Mouse (Mus musculus) right cerebral cortex, postnatal 14 days (tissue): ENCODE results near the gene Strn4.

Experiments used
- DNase-seq: peaks from one replicate; pipeline ENCODE4 v3.0.0; 2022

Strn4 gene

DNA sequence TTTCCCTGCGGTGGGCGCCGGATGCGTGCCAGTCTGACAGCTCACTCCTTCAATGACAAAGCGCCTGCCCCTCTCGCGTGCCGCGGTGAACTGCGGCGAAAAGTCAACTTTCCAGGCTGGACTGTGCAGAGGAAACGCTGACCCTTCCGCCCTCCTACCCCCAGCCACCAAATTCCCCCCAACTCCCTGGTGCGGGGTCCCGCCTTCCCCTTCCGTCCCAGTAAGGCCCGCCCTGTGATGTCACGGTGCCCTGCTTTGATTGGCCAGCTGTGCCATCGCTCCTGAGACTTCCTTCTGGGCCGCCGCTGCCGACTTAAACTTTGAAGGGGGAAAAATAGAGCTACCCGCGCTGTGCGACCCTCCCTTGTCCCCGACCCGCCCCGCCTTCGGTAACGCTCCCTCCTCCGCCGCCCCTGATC, 27.0 kb downstream of the Strn4 start, which contains the start of gene Prkd2:
Gene Prkd2, plus strand, starts transcription at position 258 of the 419 bp plus-strand sequence.
- DNase-seq, result peak; percentile 87

DNA sequence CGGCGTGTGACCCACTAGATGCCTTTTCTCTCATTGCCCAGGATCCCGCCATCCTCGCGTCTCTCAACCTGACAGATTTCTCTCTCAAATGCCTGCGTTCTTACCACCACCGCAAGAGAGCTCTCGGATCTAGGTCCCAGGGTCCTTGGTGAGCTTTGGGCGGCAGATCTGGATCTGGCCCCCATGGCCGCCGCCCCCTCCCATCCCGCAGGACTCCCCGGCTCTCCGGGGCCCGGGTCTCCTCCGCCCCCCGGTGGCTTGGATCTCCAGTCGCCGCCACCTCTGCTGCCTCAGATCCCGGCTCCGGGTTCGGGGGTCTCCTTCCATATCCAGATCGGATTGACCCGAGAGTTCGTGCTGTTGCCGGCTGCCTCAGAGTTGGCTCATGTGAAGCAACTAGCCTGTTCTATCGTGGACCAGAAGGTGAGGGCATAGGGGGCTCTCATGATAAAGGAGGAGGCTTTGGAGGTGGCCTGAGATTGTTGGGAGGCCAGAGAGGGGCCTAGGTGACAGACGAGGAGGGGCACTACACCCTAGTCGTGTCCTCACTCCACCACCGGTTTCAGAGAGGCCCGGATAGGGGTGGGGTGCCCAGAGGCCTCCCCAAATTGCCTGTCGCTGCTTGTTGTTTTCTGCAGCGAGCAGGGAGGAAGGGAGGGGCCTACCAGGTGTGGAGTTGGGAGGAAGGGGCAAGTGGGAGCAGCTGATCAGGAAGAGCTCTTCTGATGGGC, 27.9 kb downstream of the Strn4 start:
- no peak for DNase-seq

DNA sequence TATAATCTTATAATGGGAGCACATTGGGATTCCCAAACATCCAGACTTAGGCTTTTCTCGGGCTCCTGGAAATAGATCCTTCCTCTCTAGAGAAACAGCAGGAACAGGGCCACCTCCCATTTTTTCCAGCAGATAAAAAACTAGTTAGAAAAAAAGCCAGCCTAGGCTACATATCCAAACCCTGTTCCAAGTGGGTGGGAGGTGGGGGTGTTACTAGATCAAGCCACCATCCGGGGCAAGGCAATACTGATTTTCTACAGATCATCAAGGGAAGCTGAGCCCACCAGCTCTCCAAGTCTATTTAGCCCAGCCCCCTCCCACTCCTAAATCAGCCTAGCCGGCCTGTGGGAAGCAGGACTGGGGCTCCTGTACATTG, 29.0 kb downstream of the Strn4 start:
- no peak for DNase-seq

DNA sequence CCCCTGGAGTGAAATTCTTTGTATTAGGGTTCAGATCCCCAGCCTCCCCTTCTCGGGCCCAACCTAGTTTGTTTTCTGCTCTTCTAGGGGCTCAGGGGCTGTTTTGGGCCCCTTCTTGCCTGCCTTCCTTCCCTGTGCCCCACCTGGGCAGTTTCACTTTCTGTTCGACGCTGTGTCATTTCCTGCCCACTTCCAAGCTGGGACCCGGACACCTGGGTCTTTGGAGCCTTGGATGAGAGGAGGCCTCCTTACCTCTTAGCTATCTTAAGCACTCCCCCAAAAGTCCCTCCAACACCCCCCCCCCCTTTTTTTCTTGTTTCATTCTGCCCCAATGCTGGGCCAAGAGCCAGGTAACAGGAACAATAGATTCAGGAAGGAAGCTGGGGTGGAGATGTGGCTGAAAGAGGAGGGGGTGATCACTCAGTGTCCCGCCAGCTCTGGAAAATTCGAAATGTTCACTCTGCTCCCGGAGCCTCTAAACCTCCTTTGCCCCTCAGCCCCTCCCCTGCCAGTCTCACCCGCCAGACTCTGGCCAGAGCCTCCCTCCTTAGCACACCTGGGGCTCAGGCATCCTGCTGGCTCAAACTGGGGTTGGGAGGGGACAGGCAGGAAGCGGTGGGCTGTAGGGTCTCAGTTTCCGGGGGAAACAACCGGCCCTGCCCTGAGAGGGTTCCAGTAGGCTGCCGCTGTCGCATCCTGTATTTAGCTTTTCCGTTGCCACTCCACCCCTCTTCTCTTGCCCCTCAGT, 29.6 kb downstream of the Strn4 start:
- no peak for DNase-seq

DNA sequence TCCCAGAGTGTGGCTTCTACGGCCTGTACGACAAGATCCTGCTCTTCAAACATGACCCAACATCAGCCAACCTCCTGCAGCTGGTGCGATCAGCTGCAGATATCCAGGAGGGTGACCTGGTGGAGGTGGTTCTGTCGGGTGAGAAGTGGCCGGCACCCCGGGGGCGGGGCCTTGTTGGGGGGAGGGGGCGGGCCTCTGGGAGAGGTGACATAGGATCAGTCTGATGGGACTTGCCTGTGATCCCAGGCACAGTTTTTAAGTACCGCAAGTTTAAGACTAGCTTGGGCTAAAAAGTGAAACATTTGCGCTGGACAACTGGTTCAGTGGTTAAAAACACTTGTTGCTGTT, 30.1 kb downstream of the Strn4 start:
- no peak for DNase-seq

DNA sequence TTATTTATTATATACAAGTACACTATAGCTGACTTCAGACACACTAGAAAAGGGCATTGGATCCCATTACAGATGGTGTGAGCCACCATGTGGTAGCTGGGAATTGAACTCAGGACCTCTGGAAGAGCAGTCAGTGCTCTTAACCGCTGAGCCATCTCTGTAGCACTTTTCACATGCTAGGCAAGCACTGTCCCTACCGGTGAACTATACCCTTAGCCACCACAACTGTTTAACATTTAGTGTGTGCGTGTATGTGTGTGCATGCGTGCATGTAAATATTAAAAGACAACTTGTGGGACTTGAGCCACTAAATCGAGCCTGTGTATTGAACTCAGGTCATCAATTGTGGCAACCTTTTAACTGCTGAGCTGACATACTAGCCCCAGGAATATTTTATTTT, 31.1 kb downstream of the Strn4 start:
- DNase-seq, result no peak

DNA sequence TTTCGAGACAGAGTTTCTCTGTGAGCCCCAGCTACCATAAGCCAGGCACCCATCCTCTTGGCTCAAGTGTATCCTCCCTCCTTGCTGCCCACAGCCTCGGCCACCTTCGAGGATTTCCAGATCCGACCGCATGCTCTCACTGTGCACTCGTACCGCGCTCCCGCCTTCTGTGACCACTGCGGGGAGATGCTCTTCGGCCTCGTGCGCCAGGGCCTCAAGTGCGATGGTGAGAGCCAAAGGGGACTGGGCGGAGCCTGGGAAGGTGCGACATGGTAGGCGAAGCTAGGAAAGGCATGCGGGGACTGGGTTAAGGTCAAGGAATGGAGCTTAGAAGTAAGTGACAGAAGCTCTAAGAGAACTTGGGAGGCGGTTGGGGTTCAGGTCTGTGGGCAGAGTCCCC, 31.8 kb downstream of the Strn4 start:
- DNase-seq, result no peak

DNA sequence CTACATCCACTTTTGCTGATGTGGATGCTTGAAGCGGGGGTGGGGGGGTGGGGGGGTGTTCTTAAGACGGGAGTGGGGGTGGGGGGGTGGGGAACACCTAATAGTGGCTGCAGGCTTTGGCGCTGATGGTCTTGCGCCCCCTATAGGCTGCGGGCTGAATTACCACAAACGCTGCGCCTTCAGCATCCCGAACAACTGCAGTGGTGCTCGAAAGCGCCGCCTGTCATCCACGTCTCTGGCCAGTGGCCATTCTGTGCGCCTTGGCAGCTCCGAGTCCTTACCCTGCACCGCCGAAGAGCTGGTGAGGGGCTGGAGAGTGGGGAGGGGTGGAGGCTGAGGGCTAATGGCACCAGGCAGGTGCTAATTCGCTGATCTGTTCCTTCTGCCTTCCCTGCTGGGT, 32.9 kb downstream of the Strn4 start:
- DNase-seq, result peak; percentile 70

DNA sequence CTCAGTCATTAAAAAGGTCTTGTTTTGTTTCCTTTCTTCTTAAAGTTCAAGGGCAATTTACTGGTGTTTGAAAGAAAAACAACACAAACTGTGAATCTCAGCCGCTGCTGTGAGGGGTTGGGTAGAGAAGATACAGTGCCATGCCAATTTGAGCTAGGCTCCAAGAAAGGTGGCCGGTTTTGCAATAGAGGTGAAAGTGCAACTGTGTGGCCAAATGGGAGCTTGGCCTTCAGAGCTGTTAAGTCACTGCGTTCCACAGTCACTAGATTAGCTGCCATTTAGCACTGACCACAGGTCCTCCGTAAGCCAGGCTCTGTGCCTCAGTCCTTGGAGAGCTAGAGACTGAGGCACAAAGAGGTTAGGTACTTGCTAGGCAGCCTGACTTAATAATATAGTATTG, 35.9 kb downstream of the Strn4 start:
- DNase-seq, result no peak

DNA sequence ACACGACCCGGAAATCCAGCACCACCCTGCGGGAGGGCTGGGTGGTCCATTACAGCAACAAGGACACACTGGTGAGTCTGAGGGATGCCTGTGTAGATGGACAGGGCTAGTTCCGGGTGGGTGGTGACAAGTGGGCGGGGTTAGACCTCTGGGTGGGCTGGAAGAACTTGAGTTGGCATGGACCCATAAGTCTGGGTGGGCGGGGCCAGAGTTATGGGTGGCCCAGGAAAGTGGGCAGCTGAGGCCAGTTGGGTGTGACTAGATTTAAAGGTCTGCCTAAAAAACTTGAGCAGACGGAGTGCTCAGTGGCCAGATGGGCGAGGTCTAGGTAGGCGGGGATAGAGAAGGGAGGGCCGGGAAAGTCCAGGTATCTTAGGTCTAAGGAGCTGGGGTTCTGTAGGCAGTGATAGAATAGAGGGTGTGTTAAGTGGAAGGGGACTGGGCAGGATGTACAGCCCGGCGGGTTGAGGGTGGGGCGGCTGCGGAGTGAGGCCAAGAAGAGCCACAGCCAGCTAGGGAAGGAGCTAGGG, 37.7 kb downstream of the Strn4 start:
- no peak for DNase-seq

DNA sequence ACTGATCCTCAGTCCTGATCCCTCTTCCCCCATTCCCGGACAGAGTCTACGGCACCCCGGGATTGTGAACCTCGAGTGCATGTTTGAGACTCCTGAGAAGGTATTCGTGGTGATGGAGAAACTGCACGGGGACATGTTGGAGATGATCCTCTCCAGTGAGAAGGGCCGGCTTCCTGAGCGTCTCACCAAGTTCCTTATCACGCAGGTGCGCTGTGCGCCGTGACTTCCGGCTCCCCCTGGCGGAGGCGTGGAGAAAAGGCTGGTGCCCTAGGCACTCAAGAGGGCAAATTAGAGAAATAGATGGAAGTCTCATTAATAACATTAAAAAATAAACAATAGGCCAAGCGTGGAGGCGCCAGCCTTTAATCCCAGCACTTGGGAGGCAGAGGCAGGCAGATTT, 42.6 kb downstream of the Strn4 start:
- DNase-seq, result no peak

DNA sequence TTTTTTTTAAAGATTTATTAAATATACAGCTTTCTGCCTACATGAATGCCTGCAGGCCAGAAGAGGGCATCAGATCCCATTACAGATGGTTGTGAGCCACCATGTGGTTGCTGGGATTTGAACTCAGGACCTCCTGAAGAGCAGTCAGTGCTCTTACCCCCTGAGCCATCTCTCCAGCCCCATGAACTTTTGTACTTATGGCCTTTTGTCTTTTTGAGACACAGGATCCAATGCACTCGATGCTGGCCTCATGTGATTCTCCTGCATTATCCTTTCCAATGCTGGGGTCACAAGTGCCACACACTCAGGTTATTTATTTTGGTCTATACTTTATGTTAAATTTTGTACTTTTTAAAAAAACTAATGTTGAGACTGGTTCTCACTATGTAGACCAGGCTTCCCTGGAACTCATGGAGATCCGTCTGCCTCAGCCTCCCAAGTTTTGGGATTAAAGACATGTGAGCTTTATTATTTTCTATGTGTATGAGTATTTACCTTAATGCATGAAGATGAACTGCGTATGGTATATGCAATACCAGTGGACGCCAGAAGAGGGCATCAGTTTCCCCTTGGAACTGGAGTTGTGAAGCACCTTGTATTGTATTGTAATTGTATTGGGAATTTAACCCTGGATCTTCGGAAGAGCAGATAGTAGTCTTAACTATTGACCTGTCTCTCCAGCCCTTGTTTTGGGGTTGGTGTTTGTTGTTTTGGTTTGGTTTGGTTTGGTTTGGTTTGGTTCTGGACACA, 44.4 kb downstream of the Strn4 start:
- peak; percentile 64 for DNase-seq

DNA sequence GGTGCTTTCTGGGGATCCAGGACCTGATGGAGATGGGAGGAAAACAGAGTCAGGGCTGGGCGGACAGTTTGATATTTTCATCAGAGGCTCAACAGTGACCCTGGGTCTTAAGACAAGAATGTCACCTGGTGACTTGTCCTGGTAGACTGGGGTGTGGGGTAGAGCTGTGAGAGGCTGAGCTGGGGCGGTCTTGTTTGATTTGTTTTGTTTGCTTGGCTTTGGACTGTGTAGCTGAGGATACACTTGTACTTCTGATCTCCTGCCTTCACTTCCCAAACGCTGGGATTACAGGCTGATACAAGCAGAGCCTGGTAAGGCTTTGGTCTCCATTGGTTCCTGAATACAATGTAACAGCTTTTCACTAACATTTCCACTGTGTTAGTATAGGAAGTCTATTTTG, 51.8 kb downstream of the Strn4 start:
- DNase-seq, result no peak

DNA sequence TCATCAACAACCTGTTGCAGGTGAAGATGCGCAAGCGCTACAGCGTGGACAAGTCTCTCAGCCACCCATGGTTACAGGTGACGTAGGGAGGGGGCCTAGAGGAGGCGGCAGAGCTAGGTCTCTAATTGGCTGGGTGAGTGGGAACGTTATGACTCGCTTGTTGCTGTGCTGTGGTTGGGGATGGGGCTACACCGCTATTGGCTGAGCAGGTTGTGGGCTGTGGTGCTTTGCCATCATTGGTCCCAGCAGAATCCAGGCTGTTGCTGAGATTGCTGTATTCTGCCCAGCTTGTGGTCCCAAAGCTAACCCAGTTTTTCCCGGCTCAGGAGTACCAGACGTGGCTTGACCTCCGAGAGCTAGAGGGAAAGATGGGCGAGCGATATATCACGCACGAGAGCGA, 53.8 kb downstream of the Strn4 start:
- peak; percentile 82 for DNase-seq

DNA sequence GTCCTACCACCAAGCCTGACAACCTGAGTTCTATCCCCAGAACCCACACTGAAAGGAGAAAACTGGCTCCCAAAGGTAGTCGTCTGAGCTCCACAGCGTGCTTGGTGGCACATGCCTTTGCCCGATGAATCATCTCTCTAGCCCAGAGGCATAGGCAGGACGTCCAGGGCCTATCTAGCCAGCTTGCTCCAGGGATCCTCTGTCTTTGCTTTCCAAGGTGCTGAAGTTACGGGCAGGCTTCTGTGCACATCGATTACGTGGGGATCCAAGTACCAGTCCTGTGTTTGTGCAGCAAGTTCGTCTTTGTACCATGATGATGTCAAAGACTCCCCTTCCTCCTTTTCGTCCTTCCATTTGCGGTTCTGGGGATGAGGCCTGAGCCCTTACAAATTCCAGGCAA, 55.9 kb downstream of the Strn4 start:
- DNase-seq, result no peak

DNA sequence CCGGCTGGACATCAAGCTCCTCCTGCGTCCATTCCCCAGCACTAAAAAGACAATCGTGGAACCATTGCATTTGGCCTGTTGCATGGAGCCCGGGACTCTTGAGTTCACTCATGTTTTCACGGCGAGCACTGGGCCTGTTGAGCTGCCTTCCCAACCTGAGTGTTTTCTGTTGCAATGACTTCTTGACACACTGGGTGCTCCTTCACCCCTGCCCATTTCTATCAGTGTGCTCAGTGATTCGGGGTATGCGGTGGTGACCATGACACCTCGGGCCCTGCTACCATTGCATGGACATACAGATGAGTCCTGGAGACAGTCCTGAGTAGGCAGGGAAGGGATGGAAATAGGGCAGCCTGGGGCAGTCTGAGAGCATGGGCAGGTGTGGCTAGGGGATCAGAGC, 56.8 kb downstream of the Strn4 start:
- DNase-seq, result no peak

DNA sequence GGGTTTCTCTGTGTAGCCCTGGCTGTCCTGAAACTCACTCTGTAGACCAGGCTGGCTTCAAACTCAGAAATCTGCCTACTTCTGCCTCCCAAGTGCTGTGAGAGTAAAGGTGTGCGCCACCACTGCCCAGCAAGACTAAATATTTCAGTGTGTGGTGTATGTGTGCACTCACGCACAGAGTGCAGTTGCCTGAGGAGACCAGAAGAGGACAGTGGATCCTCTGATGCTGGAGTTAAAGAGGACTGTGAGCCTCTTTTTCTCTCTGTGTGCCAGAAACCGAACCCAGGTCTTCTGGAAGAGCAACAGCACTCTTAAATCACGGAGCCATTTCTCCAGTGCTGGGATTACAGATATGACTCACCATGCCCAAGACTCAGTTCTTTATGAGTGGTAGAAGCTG, 57.7 kb downstream of the Strn4 start:
- DNase-seq, result no peak

DNA sequence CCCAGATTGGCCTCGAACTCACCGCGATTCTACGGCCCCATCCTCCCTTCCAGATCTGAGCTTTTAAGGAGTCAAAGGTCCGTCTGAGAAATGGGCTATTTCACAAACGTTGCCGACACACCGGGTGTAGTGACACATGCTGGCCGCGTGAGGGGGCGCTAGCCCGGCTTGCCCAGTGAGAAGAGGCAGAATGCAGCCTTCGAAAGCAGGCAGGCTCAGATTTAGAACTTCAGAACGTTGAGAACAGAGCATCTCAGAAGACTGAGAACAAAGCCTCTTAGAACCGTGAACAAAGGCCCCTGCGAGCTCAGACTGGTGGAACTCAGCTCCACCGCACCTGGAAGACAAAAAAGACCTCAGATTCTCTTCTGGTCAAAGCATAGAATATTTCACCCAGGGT, 58.5 kb downstream of the Strn4 start:
- peak; percentile 72 for DNase-seq

DNA sequence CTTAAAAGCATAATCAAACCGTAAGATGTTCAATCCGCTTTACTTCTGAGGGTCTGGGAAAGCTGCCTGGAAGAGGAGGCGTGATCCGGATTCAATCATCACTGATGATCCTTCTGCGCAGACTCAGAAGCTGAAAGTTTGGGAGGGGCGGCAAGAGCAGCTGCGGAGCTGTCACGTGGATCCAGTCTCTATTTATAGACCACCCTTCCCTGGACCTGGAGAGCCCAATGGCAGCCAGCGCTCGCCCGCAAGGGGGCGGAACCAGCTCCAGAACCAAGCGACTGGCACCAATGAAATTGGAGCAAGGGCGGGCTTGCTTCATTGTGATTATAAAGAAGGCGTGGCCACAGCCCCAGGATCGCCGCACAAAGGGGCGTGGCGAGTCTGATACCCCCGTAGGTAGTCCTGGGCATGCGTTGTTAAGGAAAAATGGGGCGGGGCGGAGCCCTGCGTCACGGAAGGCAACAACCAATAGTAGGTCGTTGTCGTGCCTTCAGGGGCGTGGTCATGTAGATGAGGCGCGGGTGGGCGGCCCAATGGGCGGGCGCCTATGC, 59.1 kb downstream of the Strn4 start:
- peak; percentile 99 for DNase-seq

DNA sequence AGATGAGACGGTGACA, 59.4 kb downstream of the Strn4 start, which contains the start of gene Dact3:
Gene Dact3, plus strand, starts transcription at position 8 of the 16 bp plus-strand sequence.
- DNase-seq, result no peak

DNA sequence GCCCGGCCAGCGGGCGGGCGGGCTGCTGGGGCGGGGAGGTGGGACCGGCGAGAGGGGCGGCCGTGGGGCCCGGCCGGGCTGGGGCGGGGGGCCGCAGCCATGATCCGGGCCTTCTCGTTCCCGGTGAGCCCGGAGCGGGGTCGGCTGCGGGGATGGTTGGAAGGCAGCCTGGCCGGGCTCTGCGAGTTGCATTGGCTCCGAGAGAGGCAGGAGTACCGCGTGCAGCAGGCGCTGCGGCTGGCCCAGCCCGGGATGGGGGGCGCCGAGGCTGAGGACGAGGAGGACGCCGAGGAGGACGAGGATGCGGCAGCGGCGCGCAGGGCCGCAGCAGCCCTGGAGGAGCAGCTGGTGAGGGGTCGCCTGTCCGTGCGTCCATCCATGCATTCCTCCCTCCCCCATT, 59.6 kb downstream of the Strn4 start:
- DNase-seq, result no peak

DNA sequence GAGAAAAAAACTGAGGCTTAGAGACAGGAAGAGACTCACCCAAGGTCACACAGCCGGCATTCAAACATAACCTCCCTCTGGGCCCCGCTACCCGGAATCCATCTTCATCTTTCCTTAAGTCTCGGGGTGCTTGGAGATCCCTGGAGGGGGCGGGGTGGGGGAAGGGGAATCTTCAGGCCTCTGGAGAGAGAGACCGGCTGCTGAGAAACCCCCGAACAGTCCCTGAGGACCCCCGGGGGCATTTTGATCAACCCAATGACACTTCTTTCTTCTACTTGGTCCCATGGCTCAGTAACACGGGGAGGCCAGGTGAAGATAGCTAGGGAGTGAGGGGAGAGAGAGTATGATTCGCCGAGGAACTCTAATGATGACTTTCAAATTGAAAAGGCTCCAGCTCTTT, 60.3 kb downstream of the Strn4 start:
- no peak for DNase-seq

DNA sequence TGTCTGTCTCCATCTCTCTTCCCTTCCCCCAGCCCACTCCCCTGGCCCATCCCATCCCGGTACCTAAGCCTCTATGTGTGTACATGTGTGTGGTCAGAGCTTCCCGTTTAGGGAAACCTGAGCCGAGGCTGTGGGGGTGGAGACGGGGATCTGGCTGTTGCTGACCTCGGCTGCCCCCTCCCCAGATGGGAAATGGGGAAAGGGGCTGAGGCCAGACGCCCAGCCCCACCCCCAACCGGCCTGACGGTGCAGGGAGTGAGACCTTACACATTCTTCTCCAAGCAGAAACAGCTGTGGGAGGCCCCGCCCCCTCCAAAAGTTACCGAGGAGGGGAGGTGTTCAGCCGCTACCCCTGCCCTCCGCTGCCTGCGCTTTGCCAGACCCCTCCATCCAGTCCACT, 60.9 kb downstream of the Strn4 start:
- DNase-seq, result no peak

DNA sequence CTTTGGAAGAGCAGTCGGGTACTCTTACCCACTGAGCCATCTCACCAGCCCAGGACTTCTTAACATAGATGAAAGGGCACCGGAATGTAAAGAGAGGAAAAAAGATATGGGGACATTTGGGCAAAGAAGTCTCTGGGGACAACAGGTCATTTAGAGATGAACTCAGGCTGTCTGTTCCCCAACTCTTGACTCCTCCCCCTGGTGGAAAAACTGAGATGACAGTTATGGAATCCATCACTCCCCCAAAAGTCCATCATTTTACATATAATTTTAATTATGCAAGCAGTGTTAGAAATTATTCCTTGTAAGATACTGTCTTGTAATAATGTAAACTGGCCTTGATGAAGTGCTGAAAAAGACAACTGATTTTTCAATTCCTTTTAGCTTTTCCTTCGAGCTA, 62.0 kb downstream of the Strn4 start:
- DNase-seq, result no peak
